In the genomic region with DNA sequence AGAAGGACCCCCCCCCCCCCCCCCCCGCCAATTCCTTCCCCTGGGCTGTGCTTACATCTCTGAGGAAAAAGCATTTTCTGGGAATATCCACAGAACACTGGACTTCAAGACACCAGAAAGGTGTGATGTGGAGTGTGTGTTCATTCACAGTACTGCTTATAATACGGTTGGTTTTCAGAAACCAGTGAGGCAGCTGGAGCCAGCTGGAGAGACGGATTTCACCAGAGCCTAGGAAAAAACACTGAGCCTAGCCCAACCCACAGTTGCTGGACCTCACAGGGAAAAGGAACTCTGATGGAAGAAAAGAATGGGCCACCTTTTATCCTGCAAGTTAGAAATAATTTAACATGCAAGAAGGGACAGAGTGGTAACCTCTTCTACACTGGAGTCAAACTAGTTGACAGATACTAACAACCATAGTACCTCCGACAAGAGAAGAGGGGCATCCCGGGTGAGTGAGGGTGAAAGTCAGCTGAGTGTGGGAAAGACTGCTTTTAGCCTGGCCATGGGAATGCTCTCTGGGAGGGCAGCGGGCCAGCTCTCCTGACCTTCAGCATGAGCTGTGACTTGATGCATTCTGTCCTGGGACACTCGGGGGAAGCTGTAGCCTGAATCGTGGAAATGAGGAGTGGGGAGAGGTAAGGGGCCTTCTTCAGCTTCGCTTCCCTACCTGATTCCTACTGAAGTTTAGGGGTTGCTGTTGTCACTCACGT, we compare ENCODE assay signal across 10 mouse cellular contexts. TPM values are rescaled to one million over a fixed set of nuclear protein-coding genes. Genes with fewer than 3 reads are reported as not detected.
DNase-seq lines count a peak whose midpoint lies in the region; ATAC-seq lines count a peak whose summit lies in the region.
"Had no signal": no experiment of that assay in that cellular context is flagged by ENCODE, and none has a peak within 500 bp of the region (broad histone marks: within the 10 kb centered on the region; RNA-seq: fewer than 3 reads in every experiment).

No protein-coding gene starts in this region.

- H3K4me3 ChIP-seq in heart, embryonic 13.5 days, result no peak overlapping the region
- no peak overlapping the region for H3K4me3 ChIP-seq in forebrain, embryonic 10.5 days
- H3K4me3 ChIP-seq: embryonic facial prominence, embryonic 13.5 days had no signal

- WGBS in heart, embryonic 13.5 days, result 60% methylated on average over 10 of the region's 10 CpGs
- WGBS in forebrain, embryonic 10.5 days, result 88% methylated on average over 10 of the region's 10 CpGs

- intact Hi-C loops in left cerebral cortex, postnatal 25 days (cut with DNase I), result no loop called here

- H3K4me2 ChIP-seq in heart, embryonic 13.5 days, result no peak overlapping the region
- H3K4me2 ChIP-seq: embryonic facial prominence, embryonic 13.5 days; liver, embryonic 11.5 days had no signal

- no peak for ATAC-seq in heart, embryonic 13.5 days (ENCODE audit: extremely low read depth, insufficient number of reproducible peaks, low FRiP score, low TSS enrichment)
- no peak for ATAC-seq in inflammation-experienced regulatory T-cells, adult 6 months

- peak overlapping the region; percentile 58; the same call in 1 of the 2 replicates for H3K27ac ChIP-seq in heart, embryonic 13.5 days (replicated peaks)
- no peak overlapping the region for H3K27ac ChIP-seq in forebrain, embryonic 10.5 days
- H3K27ac ChIP-seq: embryonic facial prominence, embryonic 13.5 days had no signal

- peak; percentile 31 for DNase-seq in ovary, adult 18-20 months (ENCODE audit: low spot score)
- no peak for DNase-seq in ovary, postnatal 14 days (ENCODE audit: low spot score)
- DNase-seq in kidney, postnatal 25 days, result peak; percentile 74 to 77
- DNase-seq in testis, postnatal 14 days (ENCODE audit: low spot score), result peak; percentile 42
- no peak for DNase-seq in left cerebral cortex, postnatal 25 days (ENCODE audit: low spot score in 2 of 2)
- no peak for DNase-seq in forebrain, embryonic 10.5 days (ENCODE audit: extremely low spot score, low spot score)

- H3K9ac ChIP-seq in heart, embryonic 13.5 days, result no peak overlapping the region
- H3K9ac ChIP-seq: embryonic facial prominence, embryonic 13.5 days had no signal

- H3K4me1 ChIP-seq in heart, embryonic 13.5 days, result peaks cover 26% of the 10 kb centered on the region
- no peaks in the 10 kb centered on the region; the same call in 1 of the 2 replicates for H3K4me1 ChIP-seq in forebrain, embryonic 10.5 days

- H3K9me3 ChIP-seq in heart, embryonic 13.5 days, result no peaks in the 10 kb centered on the region
- H3K9me3 ChIP-seq in forebrain, embryonic 10.5 days, result peaks cover 10% of the 10 kb centered on the region; the same call in 1 of the 2 replicates

- no peaks in the 10 kb centered on the region for H3K27me3 ChIP-seq in heart, embryonic 13.5 days (replicated peaks)
- no peaks in the 10 kb centered on the region for H3K27me3 ChIP-seq in forebrain, embryonic 10.5 days (ENCODE audit: poor library complexity, severe bottlenecking)
- H3K27me3 ChIP-seq: embryonic facial prominence, embryonic 13.5 days had no signal

- peaks cover 13% of the 10 kb centered on the region; the same call in 1 of the 2 replicates for H3K36me3 ChIP-seq in heart, embryonic 13.5 days
- peaks cover 24% of the 10 kb centered on the region for H3K36me3 ChIP-seq in forebrain, embryonic 10.5 days (replicated peaks)

RNA-seq across cellular contexts. Expression of gene Aph1c, which starts 37.6 kb away (rescaled TPM):
- 1.7 and 1.8 TPM in 2 replicates for polyA plus RNA-seq in heart, embryonic 13.5 days (2015; fragmentation: Nextera tagmentation; extraction: Ambion mirVana)
- polyA plus RNA-seq in inflammation-experienced regulatory T-cells, adult 6 months (2017; shearing (Covaris generic)), result under 1 TPM; 0.74 to 0.96 (median 0.93) TPM
- 1 to 10 TPM; 6.8 to 7.0 TPM for total RNA-seq in left cerebral cortex, postnatal 25 days (2021)
- 1.00 and 1.5 TPM in 2 replicates for polyA plus RNA-seq in forebrain, embryonic 10.5 days (2016; fragmentation: Nextera tagmentation; extraction: Ambion mirVana)

RNA-seq across cellular contexts. Expression of gene Rab8b, which starts 47.3 kb away (rescaled TPM):
- polyA plus RNA-seq in heart, embryonic 13.5 days (2015; fragmentation: Nextera tagmentation; extraction: Ambion mirVana), result 15.1 and 17.1 TPM in 2 replicates
- polyA plus RNA-seq in inflammation-experienced regulatory T-cells, adult 6 months (2017; shearing (Covaris generic)), result 100 to 1,000 TPM; 140 to 229 (median 170) TPM
- 10 to 100 TPM; 27.2 to 31.0 TPM for total RNA-seq in left cerebral cortex, postnatal 25 days (2021)
- polyA plus RNA-seq in forebrain, embryonic 10.5 days (2016; fragmentation: Nextera tagmentation; extraction: Ambion mirVana), result 33.4 and 34.0 TPM in 2 replicates

Comparison
In these comparisons a context has a peak if more than half of its experiments do, and no peak if none do; other contexts are left out.
1. DNase-seq: peak in ovary, adult 18-20 months (single experiment), kidney, postnatal 25 days (2 of 2) and testis, postnatal 14 days (single experiment); none in ovary, postnatal 14 days (single experiment), left cerebral cortex, postnatal 25 days (0 of 2) and forebrain, embryonic 10.5 days (single experiment).